Comparison of ENCODE assay signal across 10 mouse cellular contexts in genomic region chr5:50215960-50216359, GRCm38 (mm10).
DNase-seq lines count a peak whose midpoint lies in the region.
"Had no signal": no experiment of that assay in that cellular context is flagged by ENCODE, and none has a peak within 500 bp of the region (broad histone marks: within the 10 kb centered on the region; RNA-seq: fewer than 3 reads in every experiment).

No protein-coding gene starts in this region.

- peak; percentile 18 to 22 for DNase-seq in cerebellum, postnatal 14 days
- DNase-seq in cerebellum, adult 18-20 months, result no peak
- DNase-seq in kidney, postnatal 36 days, result peak; percentile 10 to 26
- no peak for DNase-seq in kidney, adult 11 months
- peak; percentile 30 for DNase-seq in ES-CJ7 (ENCODE audit: low read depth, low spot score)
- DNase-seq in embryo, embryonic 11 days, result peak; percentile 68
- no peak for DNase-seq in ovary, adult 18-20 months (ENCODE audit: low spot score)
- DNase-seq in layer of hippocampus, postnatal 36 days, result no peak
- DNase-seq: adrenal gland, adult 8-10 months; right cerebral cortex, postnatal 4 days had no signal

Comparison
In these comparisons a context has a peak if more than half of its experiments do, and no peak if none do; other contexts are left out.
1. DNase-seq: peak in cerebellum, postnatal 14 days (2 of 2), kidney, postnatal 36 days (2 of 2), ES-CJ7 (single experiment) and embryo, embryonic 11 days (single experiment); none in cerebellum, adult 18-20 months (0 of 2), kidney, adult 11 months (single experiment), ovary, adult 18-20 months (single experiment) and layer of hippocampus, postnatal 36 days (0 of 2).